Mouse (Mus musculus) kidney, postnatal 0 days (tissue): Measurements from ENCODE around the gene Gcdh. TPM values are rescaled to one million over a fixed set of nuclear protein-coding genes. Genes with fewer than 3 reads are reported as not detected.
A peak's percentile ranks its signal among the peaks of the same experiment; 100 is the strongest.

Source experiments
- ATAC-seq: fragments of 200-750 bp; cut with Nextera tagmentation; replicated peaks from 2 replicates; pipeline ENCODE4 v1.8.0; 2017; ENCODE audit warnings: low read depth, moderate number of reproducible peaks, moderate TSS enrichment, moderate library complexity; ENCODE audit not compliant: low FRiP score
- DNase-seq: peaks from one replicate; pipeline ENCODE4 v3.0.0-alpha.2; 2016; ENCODE audit warnings: low spot score
- H3K27ac ChIP-seq: fragments of 300-500 bp; sonication (generic); 2 replicates; pipeline ENCODE4 v1.5.1; 2014; ENCODE audit warnings: mild to moderate bottlenecking
- H3K27me3 ChIP-seq: fragments of 300-500 bp; sonication (generic); 2 replicates; pipeline ENCODE4 v1.6.1; 2014; ENCODE audit warnings: low read length, mixed read lengths; ENCODE audit not compliant: insufficient read depth
- H3K36me3 ChIP-seq: fragments of 300-500 bp; sonication (generic); 2 replicates; pipeline ENCODE4 v1.6.1; 2014; ENCODE audit warnings: low read length, mixed read lengths; ENCODE audit not compliant: insufficient read depth
- H3K4me1 ChIP-seq: fragments of 300-500 bp; sonication (generic); replicated peaks from 2 replicates; pipeline ENCODE4 v1.6.1; 2014; ENCODE audit warnings: antibody characterized with exemption, low read length, mixed read lengths; ENCODE audit not compliant: insufficient read depth
- H3K4me2 ChIP-seq: fragments of 300-500 bp; sonication (generic); 2 replicates; pipeline ENCODE4 v1.6.1; 2014; ENCODE audit warnings: mild to moderate bottlenecking, low read length, moderate library complexity, mixed read lengths
- H3K4me3 ChIP-seq: fragments of 300-500 bp; sonication (generic); replicated peaks from 2 replicates; pipeline ENCODE4 v1.5.1; 2014; ENCODE audit warnings: low read depth, low read length
- H3K9ac ChIP-seq: fragments of 300-500 bp; sonication (generic); 2 replicates; pipeline ENCODE4 v1.6.1; 2014; ENCODE audit warnings: low read depth, low read length
- H3K9me3 ChIP-seq: fragments of 300-500 bp; sonication (generic); replicated peaks from 2 replicates; pipeline ENCODE4 v1.6.1; 2016; ENCODE audit warnings: low read length, inconsistent platforms, mixed read lengths
- CTCF ChIP-seq: IDR thresholded peaks from 2 replicates; pipeline ENCODE4 v1.5.1; 2016; ENCODE audit warnings: antibody characterized with exemption, low read depth, mild to moderate bottlenecking, moderate library complexity
- WGBS: fragments of 180-500 bp; shearing (Covaris S2); extraction: QIAGEN DNeasy Blood & Tissue Kit; methylation state at CpG from one replicate; pipeline ENCODE4 v1.1.7; 2014; 5-methylcytosine and 5-hydroxymethylcytosine counted together
- polyA plus RNA-seq: library from polyadenylated mRNA; unstranded; fragments of >200 nt; fragmentation: Nextera tagmentation; extraction: Ambion mirVana; gene quantifications from 2 replicates; pipeline ENCODE4 v1.2.1, GENCODE M21; 2015

Gene Gcdh
- polyA plus RNA-seq, 1 experiment from 2014 or later = 59.2 TPM

DNA sequence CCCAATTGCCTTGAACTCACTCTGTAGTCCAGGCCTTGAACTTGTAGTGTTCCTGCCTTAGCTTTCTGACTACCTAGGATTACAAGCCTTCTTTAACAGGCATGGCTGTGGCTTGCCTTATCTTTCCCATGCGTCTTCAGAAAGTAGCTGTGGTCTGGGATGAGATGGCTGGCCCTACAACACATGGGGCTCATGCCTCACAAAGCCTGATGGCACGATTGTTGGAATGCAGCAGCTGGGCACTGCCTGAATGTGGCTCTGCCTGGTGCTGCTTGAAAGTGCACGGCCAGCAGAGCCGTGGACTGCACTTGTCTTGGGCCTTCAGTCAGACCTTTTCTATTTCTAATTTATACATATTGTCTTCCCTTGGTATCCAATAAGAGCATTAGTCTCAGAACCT is 9.0 kb downstream of the Gcdh start:
- WGBS = 91% methylated on average over 4 of the region's 4 CpGs
- H3K27me3 ChIP-seq = no peaks in the 10 kb centered on the region
- no peak overlapping the region for H3K4me2 ChIP-seq
- ATAC-seq (no peak), DNase-seq (no peak)
- no peaks in the 10 kb centered on the region for H3K9me3 ChIP-seq
- H3K27ac ChIP-seq = no peak overlapping the region
- peaks cover 23% of the 10 kb centered on the region for H3K36me3 ChIP-seq
- no peaks in the 10 kb centered on the region for H3K4me1 ChIP-seq
- no peak overlapping the region for H3K4me3 ChIP-seq
- no peak overlapping the region for H3K9ac ChIP-seq
- TF ChIP-seq CTCF = no peak

DNA sequence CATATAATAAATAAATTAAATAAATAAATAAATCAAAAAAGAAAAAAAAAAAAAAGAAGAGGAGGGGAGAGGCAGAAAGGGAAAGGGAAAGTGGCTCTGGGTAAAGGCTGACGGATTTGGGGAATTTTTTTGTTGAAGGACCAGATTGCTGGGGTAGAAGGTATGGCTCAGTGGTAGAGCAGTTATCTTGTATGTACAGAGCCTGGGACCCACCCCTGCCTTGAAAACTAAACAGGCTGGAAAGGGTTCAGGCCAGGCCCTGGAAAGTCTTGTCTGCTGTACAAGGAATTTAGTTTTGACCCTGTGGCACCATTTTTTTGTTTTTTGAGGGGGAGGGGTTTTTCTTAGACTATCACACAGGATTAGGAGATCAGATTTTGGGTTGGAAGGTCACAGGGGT is 14.8 kb downstream of the Gcdh start:
- no peak overlapping the region for H3K9ac ChIP-seq

GRCm38 (mm10) chr8:84877297-84878035 is 16.3 kb downstream of the Gcdh start:
- ATAC-seq = no peak
- H3K4me2 ChIP-seq = no peak overlapping the region
- H3K9me3 ChIP-seq = no peaks in the 10 kb centered on the region
- no peak for TF ChIP-seq CTCF
- H3K36me3 ChIP-seq = no peaks in the 10 kb centered on the region
- DNase-seq = no peak
- H3K4me3 ChIP-seq = no peak overlapping the region
- no peaks in the 10 kb centered on the region for H3K27me3 ChIP-seq
- H3K4me1 ChIP-seq = peaks cover 3% of the 10 kb centered on the region
- no peak overlapping the region for H3K9ac ChIP-seq
- H3K27ac ChIP-seq = no peak overlapping the region
- 88% methylated on average over 3 of the region's 3 CpGs for WGBS

More for the DNA sequence above, 14.8 kb downstream of the Gcdh start:
- H3K4me2 ChIP-seq = no peak overlapping the region
- DNase-seq (no peak), ATAC-seq (no peak)
- no peaks in the 10 kb centered on the region for H3K4me1 ChIP-seq
- no peak overlapping the region for H3K27ac ChIP-seq
- no peak for TF ChIP-seq CTCF
- no peak overlapping the region for H3K4me3 ChIP-seq
- no peaks in the 10 kb centered on the region for H3K36me3 ChIP-seq
- H3K27me3 ChIP-seq = no peaks in the 10 kb centered on the region
- WGBS = 84% methylated on average over 1 of the region's 1 CpGs
- H3K9me3 ChIP-seq = no peaks in the 10 kb centered on the region

DNA sequence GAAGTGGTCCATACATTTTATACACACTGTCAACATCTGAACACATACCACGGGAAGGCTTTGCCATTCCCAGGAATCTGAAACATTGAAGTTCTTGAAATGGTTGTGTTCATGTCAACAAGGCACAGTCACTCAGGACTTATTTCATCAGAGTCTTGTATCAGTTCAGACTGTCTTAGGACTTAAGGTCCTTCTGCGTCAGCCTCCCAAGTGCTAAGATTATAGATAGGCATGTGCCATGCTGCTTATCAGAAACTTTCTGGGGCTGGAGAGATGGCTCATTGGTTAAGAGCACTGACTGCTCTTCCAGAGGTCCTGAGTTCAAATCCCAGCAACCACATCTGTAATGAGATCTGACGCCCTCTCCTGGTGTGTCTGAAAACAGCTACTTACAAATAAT is 19.4 kb downstream of the Gcdh start:
- Histone ChIP-seq H3K36me3 (0 out of 2 replicates have a peak, but pooled peaks cover 4% of the 10 kb centered on the region), H3K9me3 (no peaks in the 10 kb centered on the region), H3K4me1 (peaks cover 9% of the 10 kb centered on the region), H3K9ac (no peak overlapping the region), H3K27me3 (no peaks in the 10 kb centered on the region), H3K27ac (no peak overlapping the region), H3K4me2 (no peak overlapping the region), H3K4me3 (no peak overlapping the region)
- DNase-seq (no peak), ATAC-seq (no peak)
- 89% methylated on average over 3 of the region's 3 CpGs for WGBS
- TF ChIP-seq CTCF = no peak

GRCm38 (mm10) chr8:84873016-84873415 is 20.7 kb downstream of the Gcdh start:
- ATAC-seq (no peak), DNase-seq (no peak)
- peaks cover 9% of the 10 kb centered on the region for H3K4me1 ChIP-seq
- H3K4me2 ChIP-seq = peak overlapping the region; percentile 94
- peaks cover 17% of the 10 kb centered on the region for H3K36me3 ChIP-seq
- peak overlapping the region; percentile 51; the same call in 1 of the 2 replicates for H3K4me3 ChIP-seq
- 73% methylated on average over 4 of the region's 4 CpGs for WGBS
- no peaks in the 10 kb centered on the region for H3K9me3 ChIP-seq
- no peaks in the 10 kb centered on the region for H3K27me3 ChIP-seq
- H3K27ac ChIP-seq = no peak overlapping the region
- no peak for TF ChIP-seq CTCF
- no peak overlapping the region for H3K9ac ChIP-seq

DNA sequence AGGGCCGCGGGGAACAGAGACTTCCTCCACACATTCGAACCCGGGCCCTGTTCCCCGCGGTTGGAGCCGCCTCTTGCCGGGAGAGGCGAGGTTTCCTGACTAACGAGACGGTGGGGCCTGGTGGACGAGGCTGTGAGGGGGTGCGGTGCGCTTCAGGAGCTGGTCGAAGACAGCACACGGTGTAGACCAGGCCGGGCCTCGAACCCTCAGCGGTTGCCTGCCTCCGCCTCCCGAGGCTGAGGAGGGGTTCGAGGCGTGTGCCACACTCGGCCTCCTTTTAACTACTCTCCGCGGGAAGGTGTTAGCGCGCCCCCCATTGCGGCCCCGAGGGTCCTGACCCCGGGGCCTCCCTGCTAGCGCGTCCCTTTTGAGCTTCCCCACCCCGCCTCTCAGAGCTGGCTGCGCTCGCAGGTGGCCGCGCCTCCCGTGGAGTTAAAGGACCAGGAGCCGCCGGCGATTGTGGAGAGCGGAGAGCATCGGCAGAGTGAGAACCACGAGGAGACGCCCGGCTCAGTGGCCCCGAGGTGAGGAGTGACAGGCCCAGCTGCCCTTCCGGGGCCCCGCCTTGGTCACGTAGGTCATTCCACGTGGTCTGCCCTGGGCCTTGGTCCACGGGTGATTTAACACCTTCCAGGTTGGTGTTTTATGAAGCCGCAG is 21.3 kb downstream of the Gcdh start:
- WGBS = 2% methylated on average over 54 of the region's 54 CpGs
- Histone ChIP-seq H3K36me3 (peaks cover 23% of the 10 kb centered on the region), H3K27me3 (no peaks in the 10 kb centered on the region), H3K9ac (peak overlapping the region; percentile 59), H3K4me2 (peak overlapping the region; percentile 94), H3K4me1 (peaks cover 9% of the 10 kb centered on the region), H3K9me3 (no peaks in the 10 kb centered on the region), H3K4me3 (peak overlapping the region; percentile 51), H3K27ac (no peak overlapping the region)
- peak; percentile 62 for ATAC-seq
- no peak for TF ChIP-seq CTCF
- peak; percentile 29 for DNase-seq
